ENCODE assay signal across 8 mouse cellular contexts in the genomic region with DNA sequence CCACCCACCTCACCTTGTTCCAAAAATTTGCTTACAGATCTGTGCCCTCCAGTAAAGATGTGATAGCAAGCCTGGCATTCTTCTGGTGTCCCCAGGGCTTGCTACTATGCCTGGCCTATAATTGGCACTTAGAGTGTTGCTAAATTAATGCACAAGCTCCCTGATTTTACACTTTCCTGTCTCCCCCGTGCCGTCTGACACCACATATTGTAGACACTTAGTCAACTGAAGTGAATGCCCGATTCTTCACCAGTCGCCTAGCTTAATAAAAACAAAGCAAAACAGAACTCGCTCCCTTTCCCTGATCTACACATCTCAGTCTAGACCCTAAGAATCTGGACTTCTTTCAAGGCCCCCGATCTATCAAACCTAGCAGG. TPM values are rescaled to one million over a fixed set of nuclear protein-coding genes. Genes with fewer than 3 reads are reported as not detected.
DNase-seq lines count a peak whose midpoint lies in the region; ATAC-seq and TF ChIP-seq lines count a peak whose summit lies in the region.

No protein-coding gene starts in this region.

- H3K4me1 ChIP-seq in heart, postnatal 0 days (ENCODE audit: control insufficient read depth, insufficient read depth) = peaks cover 34% of the 10 kb centered on the region
- no peaks in the 10 kb centered on the region; the same call in 1 of the 2 replicates for H3K4me1 ChIP-seq in cortical plate, adult 2 months (ENCODE audit: control insufficient read depth, insufficient read depth, low read length)
- H3K4me1 ChIP-seq in hindbrain, embryonic 14.5 days (replicated peaks; ENCODE audit: control insufficient read depth, insufficient read depth, low read length) = peaks cover 16% of the 10 kb centered on the region; the same call in 1 of the 2 replicates
- peaks cover 18% of the 10 kb centered on the region for H3K4me1 ChIP-seq in midbrain, embryonic 13.5 days (replicated peaks)

- peak overlapping the region; percentile 93 for H3K4me2 ChIP-seq in heart, postnatal 0 days (ENCODE audit: low read depth, low read length)
- H3K4me2 ChIP-seq in hindbrain, embryonic 14.5 days (replicated peaks) = peak overlapping the region; percentile 71
- H3K4me2 ChIP-seq in midbrain, embryonic 13.5 days (replicated peaks) = peak overlapping the region; percentile 80

- no peak for TF ChIP-seq EP300 in heart, postnatal 0 days (IDR thresholded peaks at IDR 0.05; ENCODE audit: low read depth)

- no peaks in the 10 kb centered on the region for H3K9me3 ChIP-seq in heart, postnatal 0 days (replicated peaks; ENCODE audit: control insufficient read depth, low read length)
- H3K9me3 ChIP-seq in hindbrain, embryonic 14.5 days (ENCODE audit: control insufficient read depth, low read length) = no peaks in the 10 kb centered on the region
- H3K9me3 ChIP-seq in midbrain, embryonic 13.5 days = no peaks in the 10 kb centered on the region

- no peak for DNase-seq in heart, postnatal 0 days (ENCODE audit: low spot score)
- no peak for DNase-seq in heart, adult 18-20 months
- DNase-seq in hindbrain, embryonic 14.5 days (ENCODE audit: low spot score) = no peak
- no peak for DNase-seq in left cerebral cortex, adult 9 months (ENCODE audit: low spot score in 2 of 2)
- DNase-seq in adrenal gland, postnatal 36 days = no peak

- peak overlapping the region; percentile 65 for H3K9ac ChIP-seq in heart, postnatal 0 days (replicated peaks; ENCODE audit: low read depth, low read length)
- peak overlapping the region; percentile 67 for H3K9ac ChIP-seq in hindbrain, embryonic 14.5 days
- peak overlapping the region; percentile 19; the same call in 1 of the 2 replicates for H3K9ac ChIP-seq in midbrain, embryonic 13.5 days (replicated peaks)

- no peak for TF ChIP-seq POLR2A in cortical plate, adult 2 months (IDR thresholded peaks at IDR 0.05; ENCODE audit: extremely low read depth, insufficient read depth, low read length)

- H3K27ac ChIP-seq in heart, postnatal 0 days (ENCODE audit: low read depth) = peak overlapping the region; percentile 93
- peak overlapping the region; percentile 48; the same call in 1 of the 2 replicates for H3K27ac ChIP-seq in cortical plate, adult 2 months (ENCODE audit: insufficient read depth, low read length)
- no peak overlapping the region for H3K27ac ChIP-seq in hindbrain, embryonic 14.5 days
- no peak overlapping the region for H3K27ac ChIP-seq in midbrain, embryonic 13.5 days

- WGBS in heart, postnatal 0 days = 11% methylated on average over 6 of the region's 6 CpGs
- WGBS in hindbrain, embryonic 14.5 days = 35% methylated on average over 6 of the region's 6 CpGs
- WGBS in midbrain, embryonic 13.5 days = 46% methylated on average over 6 of the region's 6 CpGs

- H3K27me3 ChIP-seq in heart, postnatal 0 days (ENCODE audit: control insufficient read depth, insufficient read depth, low read length) = no peaks in the 10 kb centered on the region
- H3K27me3 ChIP-seq in hindbrain, embryonic 14.5 days (ENCODE audit: control insufficient read depth, insufficient read depth, low read length) = no peaks in the 10 kb centered on the region
- H3K27me3 ChIP-seq in midbrain, embryonic 13.5 days = peaks cover 6% of the 10 kb centered on the region; the same call in 1 of the 2 replicates

- ATAC-seq in heart, postnatal 0 days (ENCODE audit: insufficient read depth, low read depth) = no peak
- no peak for ATAC-seq in hindbrain, embryonic 14.5 days (ENCODE audit: low FRiP score)
- ATAC-seq in midbrain, embryonic 13.5 days = no peak
- no peak for ATAC-seq in monocyte, adult 5-6 weeks (replicated peaks; ENCODE audit: insufficient number of reproducible peaks, low FRiP score, low TSS enrichment, poor library complexity, severe bottlenecking)

- TF ChIP-seq CTCF in heart, postnatal 0 days (IDR thresholded peaks at IDR 0.05; ENCODE audit: low read depth) = no peak
- no peak for TF ChIP-seq CTCF in cortical plate, adult 2 months (IDR thresholded peaks at IDR 0.05; ENCODE audit: extremely low read depth, insufficient read depth, low read length)

- H3K4me3 ChIP-seq in heart, postnatal 0 days (ENCODE audit: low read depth, low read length) = peak overlapping the region; percentile 72
- H3K4me3 ChIP-seq in cortical plate, adult 2 months (ENCODE audit: insufficient read depth, low read length) = peak overlapping the region; percentile 49; the same call in 1 of the 2 replicates
- peak overlapping the region; percentile 59 for H3K4me3 ChIP-seq in hindbrain, embryonic 14.5 days (replicated peaks; ENCODE audit: low read length)
- peak overlapping the region; percentile 72 for H3K4me3 ChIP-seq in midbrain, embryonic 13.5 days (replicated peaks)

- no peaks in the 10 kb centered on the region for H3K36me3 ChIP-seq in heart, postnatal 0 days (replicated peaks; ENCODE audit: control insufficient read depth, insufficient read depth, low read length)
- H3K36me3 ChIP-seq in hindbrain, embryonic 14.5 days (replicated peaks; ENCODE audit: control insufficient read depth, insufficient read depth) = no peaks in the 10 kb centered on the region
- H3K36me3 ChIP-seq in midbrain, embryonic 13.5 days = no peaks in the 10 kb centered on the region

RNA-seq across cellular contexts. Expression of a gene that starts 0.4 kb away (rescaled TPM):
- total RNA-seq in heart, postnatal 0 days (2014; rRNA removed; ENCODE audit: low replicate concordance) = 16.9 and 90.1 TPM in 2 replicates
- polyA plus RNA-seq in heart, postnatal 0 days (2015; fragmentation: Nextera tagmentation; extraction: Ambion mirVana) = 13.2 and 17.1 TPM in 2 replicates
- total RNA-seq in heart, adult 18-20 months (2021) = 1 to 10 TPM; 8.1 to 9.9 TPM
- polyA plus RNA-seq in cortical plate, adult 2 months (2012; rRNA removed) = 89.2 and 108 TPM in 2 replicates
- 15.4 and 16.1 TPM in 2 replicates for polyA plus RNA-seq in hindbrain, embryonic 14.5 days (2014; fragmentation: Nextera tagmentation; extraction: Ambion mirVana)
- 6.3 and 7.0 TPM in 2 replicates for polyA plus RNA-seq in midbrain, embryonic 13.5 days (2015; fragmentation: Nextera tagmentation; extraction: Ambion mirVana)
- 1 to 10 TPM; 5.6 to 6.1 TPM for total RNA-seq in adrenal gland, postnatal 36 days (2021)
- 6.2 to 8.1 TPM (median 7.8 TPM) in 3 replicates for total RNA-seq in monocyte, adult 5-6 weeks (2017)

RNA-seq across cellular contexts. Expression of a gene that starts 48.6 kb away (rescaled TPM):
- total RNA-seq in heart, postnatal 0 days (2014; rRNA removed; ENCODE audit: low replicate concordance) = not detected in 2 replicates
- polyA plus RNA-seq in heart, postnatal 0 days (2015; fragmentation: Nextera tagmentation; extraction: Ambion mirVana) = 0.16 TPM in 1 of 2 replicates, not detected in the other
- not detected for total RNA-seq in heart, adult 18-20 months (2021)
- not detected in 2 replicates for polyA plus RNA-seq in cortical plate, adult 2 months (2012; rRNA removed)
- 0.31 and 0.50 TPM in 2 replicates for polyA plus RNA-seq in hindbrain, embryonic 14.5 days (2014; fragmentation: Nextera tagmentation; extraction: Ambion mirVana)
- polyA plus RNA-seq in midbrain, embryonic 13.5 days (2015; fragmentation: Nextera tagmentation; extraction: Ambion mirVana) = 0.12 and 0.16 TPM in 2 replicates
- not detected for total RNA-seq in adrenal gland, postnatal 36 days (2021)
- total RNA-seq in monocyte, adult 5-6 weeks (2017) = not detected in 3 replicates

Comparison
In these comparisons a context has a peak if more than half of its experiments do, and no peak if none do; other contexts are left out.
1. H3K27ac ChIP-seq: peak in heart, postnatal 0 days (single experiment) and cortical plate, adult 2 months (single experiment); none in hindbrain, embryonic 14.5 days (single experiment) and midbrain, embryonic 13.5 days (single experiment).
2. Peak in every context shown above with its lines, with median percentiles within 50 percentile points of each other: H3K4me2 ChIP-seq, H3K4me3 ChIP-seq and H3K9ac ChIP-seq.